Mouse (Mus musculus): ENCODE measurements around the gene Lamp3. TPM values are rescaled to one million over a fixed set of nuclear protein-coding genes. Genes with fewer than 3 reads are reported as not detected.
"Not testable (repeated sequence)": the region's sequence is repeated elsewhere in the genome, so short reads cannot be mapped to it uniquely, and the experiment has no call there.

The Lamp3 gene
- 0.05 and 0.12 TPM in 2 replicates for polyA plus RNA-seq (2012; rRNA removed)

DNA sequence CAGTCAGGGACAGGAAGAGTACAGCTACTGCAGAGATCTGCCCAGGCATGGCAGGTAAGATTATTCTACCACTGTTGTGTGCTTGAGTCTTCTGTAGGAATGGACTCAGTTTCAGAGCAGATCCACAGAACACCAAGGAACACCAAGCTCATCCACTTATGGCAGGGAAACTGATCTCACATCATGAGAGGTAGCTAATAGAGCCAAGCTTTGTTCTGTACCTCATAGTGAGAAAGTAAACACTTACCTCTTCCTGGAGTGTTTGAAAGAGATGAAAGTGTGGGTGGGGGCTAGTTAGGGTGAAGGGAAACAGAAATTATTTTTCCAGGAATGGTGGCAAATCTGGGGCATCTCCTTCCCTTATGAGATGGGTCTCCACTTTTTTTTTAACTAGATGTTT, at the start of gene Lamp3:
TSS of gene Lamp3 (minus strand) at position 160 of the 400 bp plus-strand sequence.
- no peaks in the 10 kb centered on the region for H3K4me1 ChIP-seq (ENCODE audit: control insufficient read depth, insufficient read depth, low read length)
- TF ChIP-seq POLR2A (IDR thresholded peaks at IDR 0.05; ENCODE audit: control insufficient read depth, low read depth, low read length) (no peak), CTCF (IDR thresholded peaks at IDR 0.05; ENCODE audit: control insufficient read depth, insufficient read depth, insufficient replicate concordance, low read depth, low read length) (no peak)
- no peak within 1 kb of the TSS for H3K27ac ChIP-seq (ENCODE audit: control insufficient read depth, insufficient read depth, low read depth, low read length)
- H3K4me3 ChIP-seq (ENCODE audit: control insufficient read depth, low read depth, low read length) = no peak within 1 kb of the TSS
- no peaks in the 10 kb centered on the region for H3K27me3 ChIP-seq (ENCODE audit: control insufficient read depth, insufficient read depth, low read length)
- H3K36me3 ChIP-seq (ENCODE audit: control insufficient read depth, insufficient read depth, low read length) = no peaks in the 10 kb centered on the region

GRCm38 (mm10) chr16:19732896-19733295, 26.7 kb upstream of the Lamp3 start:
- no peaks in the 10 kb centered on the region for H3K36me3 ChIP-seq (ENCODE audit: control insufficient read depth, insufficient read depth, low read length)
- TF ChIP-seq POLR2A (IDR thresholded peaks at IDR 0.05; ENCODE audit: control insufficient read depth, low read depth, low read length) = no peak
- no peak for TF ChIP-seq CTCF (IDR thresholded peaks at IDR 0.05; ENCODE audit: control insufficient read depth, insufficient read depth, insufficient replicate concordance, low read depth, low read length)
- no peak overlapping the region for H3K27ac ChIP-seq (ENCODE audit: control insufficient read depth, insufficient read depth, low read depth, low read length)
- H3K27me3 ChIP-seq (ENCODE audit: control insufficient read depth, insufficient read depth, low read length) = no peaks in the 10 kb centered on the region
- no peaks in the 10 kb centered on the region for H3K4me1 ChIP-seq (ENCODE audit: control insufficient read depth, insufficient read depth, low read length)
- H3K4me3 ChIP-seq (ENCODE audit: control insufficient read depth, low read depth, low read length) = no peak overlapping the region

- not testable (repeated sequence) for H3K36me3 ChIP-seq (ENCODE audit: control insufficient read depth, insufficient read depth, low read length); H3K27me3 ChIP-seq (ENCODE audit: control insufficient read depth, insufficient read depth, low read length); H3K4me3 ChIP-seq (ENCODE audit: control insufficient read depth, low read depth, low read length); H3K4me1 ChIP-seq (ENCODE audit: control insufficient read depth, insufficient read depth, low read length); H3K27ac ChIP-seq (ENCODE audit: control insufficient read depth, insufficient read depth, low read depth, low read length)
Measured at GRCm38 (mm10) chr16:19724139-19724538, 18.0 kb upstream of the Lamp3 start.

- Histone ChIP-seq H3K4me3 (ENCODE audit: control insufficient read depth, low read depth, low read length) (no peak overlapping the region), H3K36me3 (ENCODE audit: control insufficient read depth, insufficient read depth, low read length) (no peaks in the 10 kb centered on the region), H3K4me1 (ENCODE audit: control insufficient read depth, insufficient read depth, low read length) (no peaks in the 10 kb centered on the region), H3K27ac (ENCODE audit: control insufficient read depth, insufficient read depth, low read depth, low read length) (no peak overlapping the region), H3K27me3 (ENCODE audit: control insufficient read depth, insufficient read depth, low read length) (no peaks in the 10 kb centered on the region)
- TF ChIP-seq POLR2A (IDR thresholded peaks at IDR 0.05; ENCODE audit: control insufficient read depth, low read depth, low read length) (no peak), CTCF (IDR thresholded peaks at IDR 0.05; ENCODE audit: control insufficient read depth, insufficient read depth, insufficient replicate concordance, low read depth, low read length) (no peak; the same call in 1 of the 2 replicates)
Measured at GRCm38 (mm10) chr16:19720959-19721358, 14.8 kb upstream of the Lamp3 start.

DNA sequence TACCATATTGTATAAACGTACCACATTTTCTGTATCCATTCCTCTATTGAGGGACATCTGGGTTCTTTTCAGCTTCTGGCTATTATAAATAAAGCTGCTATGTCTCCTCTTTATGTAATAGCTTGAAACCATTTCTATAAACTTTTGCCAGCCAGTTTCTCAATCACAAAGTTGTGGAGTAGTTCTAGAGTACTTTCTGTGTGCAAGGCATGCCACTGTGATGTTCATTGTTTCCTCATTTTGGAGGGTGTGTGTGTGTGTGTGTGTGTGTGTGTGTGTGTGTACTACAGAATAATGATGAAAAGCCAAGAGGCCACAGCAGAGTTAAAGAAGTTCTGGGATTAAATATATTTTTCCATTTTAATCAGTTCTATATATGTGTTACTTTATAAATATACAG, 1.2 kb upstream of the Lamp3 start:
- no peaks in the 10 kb centered on the region for H3K27me3 ChIP-seq (ENCODE audit: control insufficient read depth, insufficient read depth, low read length)
- no peak for TF ChIP-seq CTCF (IDR thresholded peaks at IDR 0.05; ENCODE audit: control insufficient read depth, insufficient read depth, insufficient replicate concordance, low read depth, low read length)
- no peak for TF ChIP-seq POLR2A (IDR thresholded peaks at IDR 0.05; ENCODE audit: control insufficient read depth, low read depth, low read length)
- H3K36me3 ChIP-seq (ENCODE audit: control insufficient read depth, insufficient read depth, low read length) = no peaks in the 10 kb centered on the region
- no peak overlapping the region for H3K27ac ChIP-seq (ENCODE audit: control insufficient read depth, insufficient read depth, low read depth, low read length)
- H3K4me3 ChIP-seq (ENCODE audit: control insufficient read depth, low read depth, low read length) = no peak overlapping the region
- H3K4me1 ChIP-seq (ENCODE audit: control insufficient read depth, insufficient read depth, low read length) = no peaks in the 10 kb centered on the region

GRCm38 (mm10) chr16:19699207-19699606, 7.0 kb downstream of the Lamp3 start:
- Histone ChIP-seq H3K4me1 (ENCODE audit: control insufficient read depth, insufficient read depth, low read length) (no peaks in the 10 kb centered on the region), H3K4me3 (ENCODE audit: control insufficient read depth, low read depth, low read length) (no peak overlapping the region), H3K36me3 (ENCODE audit: control insufficient read depth, insufficient read depth, low read length) (no peaks in the 10 kb centered on the region), H3K27me3 (ENCODE audit: control insufficient read depth, insufficient read depth, low read length) (no peaks in the 10 kb centered on the region), H3K27ac (ENCODE audit: control insufficient read depth, insufficient read depth, low read depth, low read length) (no peak overlapping the region)
- TF ChIP-seq CTCF (IDR thresholded peaks at IDR 0.05; ENCODE audit: control insufficient read depth, insufficient read depth, insufficient replicate concordance, low read depth, low read length) (no peak), POLR2A (IDR thresholded peaks at IDR 0.05; ENCODE audit: control insufficient read depth, low read depth, low read length) (no peak)

GRCm38 (mm10) chr16:19670768-19671357, 35.3 kb downstream of the Lamp3 start:
- Histone ChIP-seq H3K36me3 (ENCODE audit: control insufficient read depth, insufficient read depth, low read length) (no peaks in the 10 kb centered on the region), H3K4me3 (ENCODE audit: control insufficient read depth, low read depth, low read length) (no peak overlapping the region), H3K27ac (ENCODE audit: control insufficient read depth, insufficient read depth, low read depth, low read length) (no peak overlapping the region), H3K4me1 (ENCODE audit: control insufficient read depth, insufficient read depth, low read length) (no peaks in the 10 kb centered on the region), H3K27me3 (ENCODE audit: control insufficient read depth, insufficient read depth, low read length) (no peaks in the 10 kb centered on the region)
- no peak for TF ChIP-seq POLR2A (IDR thresholded peaks at IDR 0.05; ENCODE audit: control insufficient read depth, low read depth, low read length)
- no peak for TF ChIP-seq CTCF (IDR thresholded peaks at IDR 0.05; ENCODE audit: control insufficient read depth, insufficient read depth, insufficient replicate concordance, low read depth, low read length)

GRCm38 (mm10) chr16:19666312-19666711, 39.9 kb downstream of the Lamp3 start:
- Histone ChIP-seq H3K36me3 (ENCODE audit: control insufficient read depth, insufficient read depth, low read length) (no peaks in the 10 kb centered on the region), H3K4me3 (ENCODE audit: control insufficient read depth, low read depth, low read length) (no peak overlapping the region), H3K4me1 (ENCODE audit: control insufficient read depth, insufficient read depth, low read length) (no peaks in the 10 kb centered on the region), H3K27ac (ENCODE audit: control insufficient read depth, insufficient read depth, low read depth, low read length) (no peak overlapping the region), H3K27me3 (ENCODE audit: control insufficient read depth, insufficient read depth, low read length) (no peaks in the 10 kb centered on the region)
- TF ChIP-seq CTCF (IDR thresholded peaks at IDR 0.05; ENCODE audit: control insufficient read depth, insufficient read depth, insufficient replicate concordance, low read depth, low read length) = no peak
- TF ChIP-seq POLR2A (IDR thresholded peaks at IDR 0.05; ENCODE audit: control insufficient read depth, low read depth, low read length) = no peak

All from testis, adult 2 months (tissue).